18 mouse cellular contexts compared by ENCODE assay signal in genomic region chr3:106879994-106880393, GRCm38 (mm10). TPM values are rescaled to one million over a fixed set of nuclear protein-coding genes. Genes with fewer than 3 reads are reported as not detected.
DNase-seq lines count a peak whose midpoint lies in the region; ATAC-seq and TF ChIP-seq lines count a peak whose summit lies in the region.
"Had no signal": no experiment of that assay in that cellular context is flagged by ENCODE, and none has a peak within 500 bp of the region (broad histone marks: within the 10 kb centered on the region; RNA-seq: fewer than 3 reads in every experiment).

No protein-coding gene starts in this region.

- H3K4me2 ChIP-seq in forebrain, embryonic 14.5 days (ENCODE audit: low read length) = no peak overlapping the region
- H3K4me2 ChIP-seq in forebrain, embryonic 15.5 days (replicated peaks) = no peak overlapping the region
- H3K4me2 ChIP-seq in liver, postnatal 0 days (ENCODE audit: low read depth, low read length) = no peak overlapping the region
- H3K4me2 ChIP-seq in liver, embryonic 12.5 days = no peak overlapping the region
- H3K4me2 ChIP-seq: limb, embryonic 12.5 days had no signal

- no peaks in the 10 kb centered on the region for H3K9me3 ChIP-seq in forebrain, embryonic 14.5 days (replicated peaks; ENCODE audit: control insufficient read depth, low read length)
- H3K9me3 ChIP-seq in forebrain, embryonic 15.5 days = no peaks in the 10 kb centered on the region
- no peaks in the 10 kb centered on the region for H3K9me3 ChIP-seq in liver, postnatal 0 days (ENCODE audit: low read length)
- H3K9me3 ChIP-seq in liver, embryonic 12.5 days (replicated peaks) = no peaks in the 10 kb centered on the region
- H3K9me3 ChIP-seq: limb, embryonic 12.5 days had no signal

- no peak for TF ChIP-seq EP300 in liver, postnatal 0 days (IDR thresholded peaks at IDR 0.05; ENCODE audit: low read depth)

- H3K36me3 ChIP-seq in forebrain, embryonic 14.5 days (ENCODE audit: control insufficient read depth, insufficient read depth, low read length) = no peaks in the 10 kb centered on the region
- H3K36me3 ChIP-seq in forebrain, embryonic 15.5 days = no peaks in the 10 kb centered on the region
- no peaks in the 10 kb centered on the region for H3K36me3 ChIP-seq in liver, postnatal 0 days (replicated peaks; ENCODE audit: insufficient read depth, low read length)
- H3K36me3 ChIP-seq in liver, embryonic 12.5 days = no peaks in the 10 kb centered on the region
- H3K36me3 ChIP-seq: limb, embryonic 12.5 days had no signal

- no peak overlapping the region for H3K27ac ChIP-seq in forebrain, embryonic 14.5 days (ENCODE audit: low read depth, low read length)
- H3K27ac ChIP-seq in forebrain, embryonic 15.5 days (replicated peaks) = no peak overlapping the region
- H3K27ac ChIP-seq in liver, postnatal 0 days (ENCODE audit: low read depth) = no peak overlapping the region
- H3K27ac ChIP-seq in liver, embryonic 12.5 days = no peak overlapping the region
- H3K27ac ChIP-seq: limb, embryonic 12.5 days had no signal

- no peak for ATAC-seq in forebrain, embryonic 14.5 days
- ATAC-seq in forebrain, embryonic 15.5 days (replicated peaks) = no peak
- no peak for ATAC-seq in liver, postnatal 0 days
- no peak for ATAC-seq in liver, embryonic 12.5 days
- peak; percentile 67 for ATAC-seq in megakaryocyte, adult 5-6 weeks (ENCODE audit: poor library complexity, severe bottlenecking)
- ATAC-seq: forebrain, embryonic 16.5 days had no signal

- peak; percentile 36 for DNase-seq in forebrain, embryonic 14.5 days (ENCODE audit: low spot score)
- DNase-seq in liver, postnatal 0 days = no peak
- DNase-seq in CD4-positive, CD25-positive, alpha-beta regulatory T cell, adult 2 months (ENCODE audit: low read depth, low spot score) = peak; percentile 56
- no peak for DNase-seq in left cerebral cortex, postnatal 4 days
- DNase-seq in right cerebral cortex, postnatal 14 days = no peak
- DNase-seq: cerebellum, adult 9-10 months; heart, adult 18-20 months; heart, postnatal 4 days; kidney, adult 8-10 months; lung, postnatal 10 days; spleen, adult 18-20 months had no signal

- H3K9ac ChIP-seq in forebrain, embryonic 14.5 days (ENCODE audit: low read length) = no peak overlapping the region
- H3K9ac ChIP-seq in forebrain, embryonic 15.5 days (replicated peaks) = no peak overlapping the region
- H3K9ac ChIP-seq in liver, postnatal 0 days (replicated peaks) = no peak overlapping the region
- H3K9ac ChIP-seq in liver, embryonic 12.5 days = no peak overlapping the region
- H3K9ac ChIP-seq: limb, embryonic 12.5 days had no signal

- no peaks in the 10 kb centered on the region for H3K27me3 ChIP-seq in forebrain, embryonic 14.5 days (replicated peaks; ENCODE audit: control insufficient read depth, insufficient read depth, low read length)
- H3K27me3 ChIP-seq in forebrain, embryonic 15.5 days = no peaks in the 10 kb centered on the region
- H3K27me3 ChIP-seq in liver, postnatal 0 days (ENCODE audit: insufficient read depth, low read length) = no peaks in the 10 kb centered on the region
- no peaks in the 10 kb centered on the region for H3K27me3 ChIP-seq in liver, embryonic 12.5 days (replicated peaks)
- H3K27me3 ChIP-seq: limb, embryonic 12.5 days had no signal

- H3K4me3 ChIP-seq in forebrain, embryonic 14.5 days (ENCODE audit: low read depth, low read length) = no peak overlapping the region
- no peak overlapping the region for H3K4me3 ChIP-seq in forebrain, embryonic 15.5 days
- H3K4me3 ChIP-seq in liver, postnatal 0 days (ENCODE audit: low read depth, low read length) = no peak overlapping the region
- no peak overlapping the region for H3K4me3 ChIP-seq in liver, embryonic 12.5 days
- H3K4me3 ChIP-seq: limb, embryonic 12.5 days had no signal

- intact Hi-C loops in left cerebral cortex, postnatal 4 days (cut with DNase I) = loop anchor here (5.0 kb wide), 1 partner anchor 863 kb away; no protein-coding TSS in a partner anchor

- peak; percentile 13; the same call in 1 of the 2 replicates for TF ChIP-seq CTCF in liver, postnatal 0 days (IDR thresholded peaks at IDR 0.05; ENCODE audit: low read depth)

- no peaks in the 10 kb centered on the region for H3K4me1 ChIP-seq in forebrain, embryonic 14.5 days (ENCODE audit: control insufficient read depth, insufficient read depth, low read length)
- H3K4me1 ChIP-seq in forebrain, embryonic 15.5 days = no peaks in the 10 kb centered on the region
- no peaks in the 10 kb centered on the region for H3K4me1 ChIP-seq in liver, postnatal 0 days (ENCODE audit: insufficient read depth)
- H3K4me1 ChIP-seq in liver, embryonic 12.5 days = no peaks in the 10 kb centered on the region
- H3K4me1 ChIP-seq: limb, embryonic 12.5 days had no signal

RNA-seq across cellular contexts. Expression of gene Olfr266, which starts 53.9 kb away (rescaled TPM):
- not detected in 2 replicates for polyA plus RNA-seq in forebrain, embryonic 14.5 days (2014; fragmentation: Nextera tagmentation; extraction: Ambion mirVana)
- polyA plus RNA-seq in forebrain, embryonic 15.5 days (2015; fragmentation: Nextera tagmentation; extraction: Ambion mirVana) = not detected in 2 replicates
- not detected in 2 replicates for polyA plus RNA-seq in liver, postnatal 0 days (2015; fragmentation: Nextera tagmentation; extraction: Ambion mirVana)
- polyA plus RNA-seq in liver, embryonic 12.5 days (2016; fragmentation: Nextera tagmentation; extraction: Ambion mirVana) = not detected in 2 replicates
- not detected in 2 replicates for total RNA-seq in megakaryocyte, adult 5-6 weeks (2015)
- not detected in 2 replicates for total RNA-seq in megakaryocyte, adult 5-6 weeks (2017)
- not detected for total RNA-seq in left cerebral cortex, postnatal 4 days (2021)
- total RNA-seq: heart, adult 18-20 months; heart, postnatal 4 days; layer of hippocampus, postnatal 10 days had no signal
- polyA plus RNA-seq: embryonic facial prominence, embryonic 14.5 days; forebrain, embryonic 16.5 days; limb, embryonic 12.5 days had no signal

Comparison
In these comparisons a context has a peak if more than half of its experiments do, and no peak if none do; other contexts are left out.
1. DNase-seq: peak in forebrain, embryonic 14.5 days (single experiment) and CD4-positive, CD25-positive, alpha-beta regulatory T cell, adult 2 months (single experiment); none in liver, postnatal 0 days (single experiment), left cerebral cortex, postnatal 4 days (single experiment) and right cerebral cortex, postnatal 14 days (single experiment).